Mouse (Mus musculus): ENCODE measurements at regions not wholly inside any gene's neighbourhood (a gene's known extent, or its start where the extent isn't known, plus 50 kb on each side); places are given as distances from the start of the nearest gene placed in this dataset.

DNA sequence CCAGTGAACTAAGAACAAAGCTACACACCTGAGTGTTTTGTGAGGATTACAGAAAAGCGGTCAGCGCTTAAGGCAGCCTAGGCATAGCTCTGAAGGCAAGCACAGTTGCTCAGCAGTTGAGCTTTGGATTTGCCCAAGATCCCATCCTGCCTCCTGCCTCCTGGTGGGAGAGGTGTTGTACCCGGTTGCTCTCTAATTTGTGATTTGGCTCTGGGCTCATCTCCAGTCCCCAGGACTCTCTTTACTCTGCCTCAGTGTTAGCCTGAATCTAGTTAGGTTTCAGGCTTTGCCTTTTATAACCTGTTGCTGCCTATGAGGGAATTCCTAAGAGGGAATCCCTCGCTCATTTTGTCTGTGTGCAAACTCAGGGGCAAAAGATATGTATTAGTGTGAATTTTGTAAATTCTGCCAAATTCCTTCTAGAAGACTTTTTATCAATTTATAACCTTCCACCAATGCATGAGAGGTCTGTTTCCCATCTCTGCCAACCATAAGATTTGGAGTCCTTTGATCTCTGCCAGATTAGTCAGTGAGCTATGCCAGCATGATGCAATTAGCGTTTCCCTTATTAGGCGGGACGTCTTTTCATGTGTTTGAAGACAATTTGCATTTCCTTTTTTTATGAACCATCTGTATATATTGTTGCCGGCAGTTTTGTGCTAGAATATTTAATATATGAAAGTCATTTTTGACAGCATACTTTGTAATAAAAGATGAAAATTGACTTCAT, 176.4 kb downstream of the Gas1 start:
- TF ChIP-seq BHLHE40 (IDR thresholded peaks at IDR 0.05; ENCODE audit: low read depth, low read length) (no peak), MAX (IDR thresholded peaks at IDR 0.05; ENCODE audit: low read length) (no peak), POLR2A (IDR thresholded peaks at IDR 0.05; ENCODE audit: low read depth, low read length) (no peak), CTCF (conservative IDR thresholded peaks at IDR 0.05 in 1 of 2, IDR thresholded peaks at IDR 0.05 in 1 of 2; ENCODE audit: low read depth in 2 of 2, low read length in 2 of 2) (no peak), SIN3A (IDR thresholded peaks at IDR 0.05; ENCODE audit: low read length) (no peak), SMC3 (IDR thresholded peaks at IDR 0.05; ENCODE audit: low read depth, low read length) (no peak), ZMIZ1 (IDR thresholded peaks at IDR 0.05; ENCODE audit: low read depth, low read length) (no peak), UBTF (IDR thresholded peaks at IDR 0.05; ENCODE audit: low read depth, low read length) (no peak)

Measured in CH12.LX (cell line).